Mouse (Mus musculus): ENCODE measurements around the gene Cbln1. TPM values are rescaled to one million over a fixed set of nuclear protein-coding genes. Genes with fewer than 3 reads are reported as not detected.

The Cbln1 gene
- total RNA-seq, 2 experiments from 2014 or later = 0.70 TPM; not detected in 1

Other genes with a start within 250 kb of the Cbln1 start
- gene 4933402J07Rik, start 91.2 kb upstream of the Cbln1 start, total RNA-seq (2021) = not detected

Data from adrenal gland, adult 18-20 months (tissue).